Mouse (Mus musculus): ENCODE data around the gene Fam78a. TPM values are rescaled to one million over a fixed set of nuclear protein-coding genes. Genes with fewer than 3 reads are reported as not detected.
"Not testable (repeated sequence)": the region's sequence is repeated elsewhere in the genome, so short reads cannot be mapped to it uniquely, and the experiment has no call there.

Fam78a gene
- total RNA-seq, 2 experiments from 2014 or later: 7.5 to 11.9 TPM

GRCm38 (mm10) chr2:32046009-32046408, 38.6 kb downstream of the Fam78a start:
- no peak for ATAC-seq (replicated peaks; ENCODE audit: poor library complexity)

DNA sequence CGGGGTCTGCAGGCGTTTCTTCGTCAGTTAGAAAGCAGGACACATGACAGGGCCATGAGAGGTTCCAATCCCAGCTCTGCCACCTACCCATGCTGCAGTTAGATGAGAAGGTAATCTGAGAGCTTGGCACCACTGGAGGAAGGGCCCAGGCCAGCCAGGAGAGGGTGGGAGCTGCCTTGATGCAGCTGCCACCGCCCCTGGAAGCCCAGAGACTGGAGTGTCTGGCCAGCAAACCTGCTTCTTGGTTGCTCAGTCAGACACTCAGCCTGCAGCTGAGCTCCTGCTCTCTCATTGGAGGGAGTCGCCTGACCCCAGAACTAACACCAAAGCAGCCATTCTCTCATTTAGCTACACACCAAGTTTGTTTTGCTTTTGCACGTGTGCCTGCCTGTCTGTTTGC, 39.3 kb downstream of the Fam78a start:
- no peak for ATAC-seq (replicated peaks; ENCODE audit: poor library complexity)

DNA sequence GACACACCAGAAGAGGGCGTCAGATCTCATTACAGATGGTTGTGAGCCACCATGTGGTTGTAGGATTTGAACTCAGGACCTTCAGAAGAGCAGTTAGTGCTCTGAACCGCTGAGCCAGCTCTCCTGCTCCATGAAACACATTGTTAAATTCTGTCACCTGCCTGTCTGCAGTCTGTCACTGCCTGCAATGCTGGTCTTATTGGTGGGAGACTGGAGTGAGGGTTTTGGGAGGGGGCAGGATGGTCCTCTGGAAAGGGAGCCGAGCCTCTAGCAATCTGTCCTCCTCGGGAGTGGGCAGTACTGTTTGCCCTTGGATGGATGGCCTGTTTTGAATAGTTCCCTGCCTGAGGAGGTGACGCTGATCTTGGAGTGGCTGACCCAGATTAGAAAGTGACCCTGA, 40.8 kb downstream of the Fam78a start:
- ATAC-seq (replicated peaks; ENCODE audit: poor library complexity): no peak

GRCm38 (mm10) chr2:32041087-32041486, 43.6 kb downstream of the Fam78a start:
- ATAC-seq (replicated peaks; ENCODE audit: poor library complexity): no peak

- ATAC-seq (replicated peaks; ENCODE audit: poor library complexity): not testable (repeated sequence)
These were observed 44.0 kb downstream of the Fam78a start for GRCm38 (mm10) chr2:32040646-32041045.

DNA sequence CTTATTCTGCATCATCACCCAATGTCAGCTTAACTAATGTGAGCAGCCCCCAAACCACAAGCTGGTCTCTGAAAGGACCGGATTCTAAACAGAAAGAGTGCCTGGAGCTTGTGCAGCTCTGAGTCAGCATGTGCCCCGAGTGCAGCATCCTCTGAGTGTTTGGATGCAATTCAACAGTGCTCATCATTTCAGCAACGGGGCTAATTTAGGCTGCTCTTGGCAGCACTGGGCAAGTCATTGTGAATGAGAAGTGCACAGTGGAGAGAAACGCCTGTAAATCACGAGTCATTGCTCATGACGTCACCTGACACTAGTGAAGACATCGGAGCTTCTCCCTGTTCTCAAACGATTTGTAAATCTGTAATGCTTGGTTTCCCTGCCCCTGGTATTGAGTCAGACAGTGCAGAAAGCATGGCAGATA, 46.0 kb downstream of the Fam78a start:
- no peak for ATAC-seq (replicated peaks; ENCODE audit: poor library complexity)

DNA sequence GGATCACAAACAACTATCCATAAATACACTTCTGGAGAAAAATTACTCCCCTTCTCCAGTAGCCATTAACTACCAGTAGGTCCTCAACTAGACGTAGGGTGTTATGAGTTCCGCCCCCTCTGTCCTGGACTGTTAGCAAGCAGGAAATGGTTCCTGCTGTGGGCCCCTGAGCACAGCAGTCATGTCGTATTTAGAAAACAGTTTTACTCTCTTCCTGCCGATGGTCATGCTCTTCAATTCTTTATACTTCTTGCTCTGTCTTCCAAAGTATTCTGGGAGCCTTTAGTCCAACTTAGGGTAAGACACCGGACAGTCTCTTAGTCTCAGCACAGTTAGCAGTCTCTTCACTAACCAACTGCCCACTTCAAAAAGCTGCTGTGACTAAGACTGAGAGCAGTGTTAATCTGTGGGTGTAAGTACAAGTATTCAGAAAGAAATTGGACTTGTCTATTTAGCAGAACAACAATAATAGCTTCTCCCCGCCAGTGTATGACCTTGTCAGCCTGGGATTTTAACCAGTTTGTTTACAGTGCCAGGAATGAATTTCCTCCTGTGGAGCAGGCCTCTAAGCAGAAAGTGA, 47.3 kb downstream of the Fam78a start:
- ATAC-seq (replicated peaks; ENCODE audit: poor library complexity): no peak

GRCm38 (mm10) chr2:32034206-32034605, 50.5 kb downstream of the Fam78a start:
- ATAC-seq (replicated peaks; ENCODE audit: poor library complexity): no peak

DNA sequence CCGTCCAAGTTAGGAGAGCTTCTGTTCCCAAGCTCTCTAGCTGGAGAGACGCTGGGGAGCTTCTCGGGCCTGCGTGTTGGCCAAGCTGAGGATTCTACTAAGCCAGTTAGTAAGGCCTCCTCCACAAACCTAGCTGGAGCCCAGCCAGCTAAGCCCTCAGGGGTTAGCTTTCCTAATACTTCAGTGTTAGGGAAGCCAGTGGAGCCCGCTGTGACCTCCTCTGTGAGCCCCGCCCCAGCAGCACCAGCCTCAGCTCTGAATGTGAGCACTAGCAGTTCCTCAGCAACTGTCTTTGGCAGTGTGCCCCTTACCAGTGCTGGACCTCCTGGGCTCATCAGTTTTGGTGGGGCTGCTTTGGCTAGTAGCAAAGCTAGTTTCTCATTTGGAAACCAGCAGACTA, 51.2 kb downstream of the Fam78a start:
- no peak for ATAC-seq (replicated peaks; ENCODE audit: poor library complexity)

GRCm38 (mm10) chr2:32029636-32030035, 55.0 kb downstream of the Fam78a start:
- ATAC-seq (replicated peaks; ENCODE audit: poor library complexity): no peak

- no peak for ATAC-seq (replicated peaks; ENCODE audit: poor library complexity)
These were observed 60.3 kb downstream of the Fam78a start for GRCm38 (mm10) chr2:32024372-32024771.

DNA sequence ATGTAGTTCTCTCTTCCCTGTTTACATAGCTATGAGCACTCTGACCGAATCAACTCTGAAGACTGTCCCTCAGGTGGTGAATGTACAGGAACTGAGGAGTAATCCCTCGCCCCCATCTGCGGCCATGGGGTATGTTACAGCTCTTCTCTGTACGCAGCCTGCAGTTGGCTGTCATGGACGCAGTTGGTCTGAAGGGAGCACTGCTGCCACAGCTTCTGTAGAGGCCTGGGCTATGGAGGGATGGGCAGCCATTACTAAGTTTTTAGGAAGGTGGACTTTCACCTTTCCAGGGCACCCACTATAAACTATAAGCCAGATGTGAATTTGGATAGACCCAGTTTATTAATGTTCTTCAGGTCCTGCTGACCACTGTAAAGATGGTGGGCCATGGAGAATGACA, 64.4 kb downstream of the Fam78a start:
- no peak for ATAC-seq (replicated peaks; ENCODE audit: poor library complexity)

GRCm38 (mm10) chr2:32019704-32020103, 65.0 kb downstream of the Fam78a start:
- no peak for ATAC-seq (replicated peaks; ENCODE audit: poor library complexity)

DNA sequence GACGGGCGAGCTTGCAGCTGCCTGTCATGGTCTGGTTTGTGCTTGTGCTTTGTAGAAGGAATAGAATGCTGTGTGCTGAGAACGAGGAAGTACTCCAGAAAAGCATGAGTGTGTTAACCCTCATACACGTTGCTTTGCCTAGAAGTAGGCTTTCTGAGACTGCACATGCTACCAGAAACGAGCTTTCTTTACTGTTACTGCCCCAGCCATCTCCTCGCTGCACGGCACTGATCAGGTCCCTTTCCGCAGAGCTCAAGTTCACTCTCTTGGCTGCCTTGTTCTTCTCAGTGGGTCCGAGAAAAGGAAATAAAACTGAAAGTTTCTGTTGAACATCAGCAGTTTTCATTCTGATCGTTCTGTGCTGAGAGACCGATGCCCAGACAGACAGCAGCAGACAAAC, 75.9 kb downstream of the Fam78a start:
- ATAC-seq (replicated peaks; ENCODE audit: poor library complexity): no peak

GRCm38 (mm10) chr2:32008311-32008710, 76.3 kb downstream of the Fam78a start:
- no peak for ATAC-seq (replicated peaks; ENCODE audit: poor library complexity)

Other genes with a start within 250 kb of the Fam78a start
- not detected in 2 replicates for gene Fibcd1, start 238.9 kb downstream of the Fam78a start, total RNA-seq (2015)
- not detected in 2 replicates for gene Fibcd1, start 238.9 kb downstream of the Fam78a start, total RNA-seq (2017)
- not detected in 2 replicates for gene Lamc3, start 197.6 kb downstream of the Fam78a start, total RNA-seq (2015)
- gene Lamc3, start 197.6 kb downstream of the Fam78a start, total RNA-seq (2017): not detected in 2 replicates
- gene Aif1l, start 134.7 kb downstream of the Fam78a start, total RNA-seq (2015): 0.24 and 0.25 TPM in 2 replicates
- gene Aif1l, start 134.7 kb downstream of the Fam78a start, total RNA-seq (2017): 0.47 TPM in 1 of 2 replicates, not detected in the other
- 88.1 and 106 TPM in 2 replicates for gene Nup214, start 110.4 kb downstream of the Fam78a start, total RNA-seq (2015)
- gene Nup214, start 110.4 kb downstream of the Fam78a start, total RNA-seq (2017): 30.7 and 59.6 TPM in 2 replicates
- gene Plpp7, start 10.7 kb upstream of the Fam78a start, total RNA-seq (2015): 1.4 TPM in 2 replicates
- gene Plpp7, start 10.7 kb upstream of the Fam78a start, total RNA-seq (2017): 0.54 and 2.5 TPM in 2 replicates
- 37.5 and 37.8 TPM in 2 replicates for gene Prrc2b, start 66.2 kb upstream of the Fam78a start, total RNA-seq (2015)
- gene Prrc2b, start 66.2 kb upstream of the Fam78a start, total RNA-seq (2017): 16.6 and 18.2 TPM in 2 replicates
- 18.5 and 18.8 TPM in 2 replicates for gene Pomt1, start 151.7 kb upstream of the Fam78a start, total RNA-seq (2015)
- gene Pomt1, start 151.7 kb upstream of the Fam78a start, total RNA-seq (2017): 32.2 and 32.6 TPM in 2 replicates
- 30.3 and 37.0 TPM in 2 replicates for gene Uck1, start 175.3 kb upstream of the Fam78a start, total RNA-seq (2015)
- 25.2 and 26.9 TPM in 2 replicates for gene Uck1, start 175.3 kb upstream of the Fam78a start, total RNA-seq (2017)
- gene Golga2, start 202.5 kb upstream of the Fam78a start, total RNA-seq (2015): 14.2 and 17.3 TPM in 2 replicates
- 50.4 and 50.7 TPM in 2 replicates for gene Golga2, start 202.5 kb upstream of the Fam78a start, total RNA-seq (2017)
- gene Swi5, start 203.2 kb upstream of the Fam78a start, total RNA-seq (2015): 198 and 268 TPM in 2 replicates
- gene Swi5, start 203.2 kb upstream of the Fam78a start, total RNA-seq (2017): 359 and 386 TPM in 2 replicates

All from megakaryocyte progenitor cell, adult 5-6 weeks (primary cell).